8 mouse cellular contexts compared by ENCODE assay signal in genomic region chr3:96197129-96197749, GRCm38 (mm10). TPM values are rescaled to one million over a fixed set of nuclear protein-coding genes. Genes with fewer than 3 reads are reported as not detected.
A peak's percentile ranks its signal among the peaks of the same experiment; 100 is the strongest.
DNase-seq lines count a peak whose midpoint lies in the region; ATAC-seq lines count a peak whose summit lies in the region.

No protein-coding gene starts in this region.

- peak overlapping the region; percentile 97 for H3K27ac ChIP-seq in intestine, embryonic 14.5 days (ENCODE audit: low read depth)

- peak; percentile 93 for DNase-seq in adrenal gland, adult 2 months
- DNase-seq in embryo, embryonic 11 days: peak; percentile 96
- peak; percentile 87 for DNase-seq in gastrocnemius, postnatal 14 days
- DNase-seq in intestine, embryonic 14.5 days (ENCODE audit: low spot score): peak; percentile 89
- DNase-seq in left cerebral cortex, postnatal 10 days (ENCODE audit: extremely low spot score in 1 of 2, low spot score in 2 of 2): peak; percentile 91 to 92
- DNase-seq in right cerebral cortex, postnatal 25 days: peak; percentile 92
- peak; percentile 81 to 90 for DNase-seq in urinary bladder, postnatal 36 days (ENCODE audit: low spot score in 2 of 2)

- peaks cover 12% of the 10 kb centered on the region for H3K4me1 ChIP-seq in intestine, embryonic 14.5 days (replicated peaks; ENCODE audit: control insufficient read depth, insufficient read depth, low read length)

- H3K9ac ChIP-seq in intestine, embryonic 14.5 days (ENCODE audit: low read length): peak overlapping the region; percentile 93

- peak overlapping the region; percentile 88 for H3K4me2 ChIP-seq in intestine, embryonic 14.5 days (ENCODE audit: low read length)

- intact Hi-C loops in gastrocnemius, postnatal 14 days (cut with DNase I; ENCODE audit: low total_unique reads): no loop called here
- intact Hi-C loops in left cerebral cortex, postnatal 10 days (cut with DNase I): no loop called here

- WGBS in intestine, embryonic 14.5 days: under 1% methylated on average over 50 of the region's 50 CpGs

- H3K27me3 ChIP-seq in intestine, embryonic 14.5 days (replicated peaks; ENCODE audit: control insufficient read depth, insufficient read depth, low read length): no peaks in the 10 kb centered on the region

- peak overlapping the region; percentile 68 for H3K4me3 ChIP-seq in intestine, embryonic 14.5 days (ENCODE audit: low read depth, low read length)

- H3K36me3 ChIP-seq in intestine, embryonic 14.5 days (ENCODE audit: control insufficient read depth, insufficient read depth, low read length): no peaks in the 10 kb centered on the region

- ATAC-seq in intestine, embryonic 14.5 days (replicated peaks; ENCODE audit: low FRiP score, low TSS enrichment, low read depth): peak; percentile 91
- ATAC-seq in megakaryocyte progenitor cell, adult 5-6 weeks (replicated peaks; ENCODE audit: poor library complexity): peak; percentile 77

- no peaks in the 10 kb centered on the region for H3K9me3 ChIP-seq in intestine, embryonic 14.5 days (ENCODE audit: control insufficient read depth, low read length)

RNA-seq across cellular contexts. Expression of gene Sv2a, which starts 16.3 kb away (rescaled TPM):
- 10 to 100 TPM in 1 of 2 experiments, 1 to 10 TPM in 1; 5.7 to 14.1 TPM for total RNA-seq in adrenal gland, adult 2 months (2021)
- 3.3 and 3.6 TPM in 2 replicates for polyA plus RNA-seq in adrenal gland, adult 2 months (2012; rRNA removed)
- 1 to 10 TPM; 1.8 to 4.0 TPM for total RNA-seq in gastrocnemius, postnatal 14 days (2021)
- polyA plus RNA-seq in intestine, embryonic 14.5 days (2014; fragmentation: Nextera tagmentation; extraction: Ambion mirVana): 6.5 and 8.3 TPM in 2 replicates
- 100 to 1,000 TPM; 404 to 435 TPM for total RNA-seq in left cerebral cortex, postnatal 10 days (2021)
- 0.34 and 0.49 TPM in 2 replicates for total RNA-seq in megakaryocyte progenitor cell, adult 5-6 weeks (2015)
- 0.21 and 0.51 TPM in 2 replicates for total RNA-seq in megakaryocyte progenitor cell, adult 5-6 weeks (2017)

RNA-seq across cellular contexts. Expression of gene Bola1, which starts 22.3 kb away (rescaled TPM):
- total RNA-seq in adrenal gland, adult 2 months (2021): 10 to 100 TPM; 29.6 to 38.9 TPM
- 95.5 and 96.5 TPM in 2 replicates for polyA plus RNA-seq in adrenal gland, adult 2 months (2012; rRNA removed)
- total RNA-seq in gastrocnemius, postnatal 14 days (2021): 10 to 100 TPM; 26.4 to 27.7 TPM
- 74.2 and 79.5 TPM in 2 replicates for polyA plus RNA-seq in intestine, embryonic 14.5 days (2014; fragmentation: Nextera tagmentation; extraction: Ambion mirVana)
- 10 to 100 TPM; 19.3 to 22.2 TPM for total RNA-seq in left cerebral cortex, postnatal 10 days (2021)
- 29.1 and 34.3 TPM in 2 replicates for total RNA-seq in megakaryocyte progenitor cell, adult 5-6 weeks (2015)
- 42.9 and 50.4 TPM in 2 replicates for total RNA-seq in megakaryocyte progenitor cell, adult 5-6 weeks (2017)

RNA-seq across cellular contexts. Expression of gene Hist2h2ab, which starts 22.4 kb away (rescaled TPM):
- 1 to 10 TPM; 3.1 to 8.3 TPM for total RNA-seq in adrenal gland, adult 2 months (2021)
- 0.93 and 4.7 TPM in 2 replicates for polyA plus RNA-seq in adrenal gland, adult 2 months (2012; rRNA removed)
- 1 to 10 TPM; 3.4 to 7.1 TPM for total RNA-seq in gastrocnemius, postnatal 14 days (2021)
- polyA plus RNA-seq in intestine, embryonic 14.5 days (2014; fragmentation: Nextera tagmentation; extraction: Ambion mirVana): 0.74 and 1.3 TPM in 2 replicates
- 10 to 100 TPM; 13.8 to 16.7 TPM for total RNA-seq in left cerebral cortex, postnatal 10 days (2021)
- 5.7 and 9.1 TPM in 2 replicates for total RNA-seq in megakaryocyte progenitor cell, adult 5-6 weeks (2015)
- total RNA-seq in megakaryocyte progenitor cell, adult 5-6 weeks (2017): 113 and 300 TPM in 2 replicates

RNA-seq across cellular contexts. Expression of gene Hist2h2ac, which starts 23.4 kb away (rescaled TPM):
- total RNA-seq in adrenal gland, adult 2 months (2021): 10 to 100 TPM; 41.3 to 58.9 TPM
- 5.1 TPM in 2 replicates for polyA plus RNA-seq in adrenal gland, adult 2 months (2012; rRNA removed)
- 10 to 100 TPM; 33.7 to 41.7 TPM for total RNA-seq in gastrocnemius, postnatal 14 days (2021)
- polyA plus RNA-seq in intestine, embryonic 14.5 days (2014; fragmentation: Nextera tagmentation; extraction: Ambion mirVana): 7.9 and 9.7 TPM in 2 replicates
- total RNA-seq in left cerebral cortex, postnatal 10 days (2021): 10 to 100 TPM; 34.2 to 37.9 TPM
- 42.3 and 43.4 TPM in 2 replicates for total RNA-seq in megakaryocyte progenitor cell, adult 5-6 weeks (2015)
- 3,711 and 3,907 TPM in 2 replicates for total RNA-seq in megakaryocyte progenitor cell, adult 5-6 weeks (2017)

RNA-seq across cellular contexts. Expression of gene Hist2h2be, which starts 23.7 kb away (rescaled TPM):
- 10 to 100 TPM; 15.6 to 23.5 TPM for total RNA-seq in adrenal gland, adult 2 months (2021)
- 6.1 and 6.4 TPM in 2 replicates for polyA plus RNA-seq in adrenal gland, adult 2 months (2012; rRNA removed)
- total RNA-seq in gastrocnemius, postnatal 14 days (2021): 1 to 10 TPM; 4.3 to 4.4 TPM
- 7.3 and 7.6 TPM in 2 replicates for polyA plus RNA-seq in intestine, embryonic 14.5 days (2014; fragmentation: Nextera tagmentation; extraction: Ambion mirVana)
- 1 to 10 TPM; 2.9 to 3.0 TPM for total RNA-seq in left cerebral cortex, postnatal 10 days (2021)
- 5.4 and 5.9 TPM in 2 replicates for total RNA-seq in megakaryocyte progenitor cell, adult 5-6 weeks (2015)
- 6.6 and 8.0 TPM in 2 replicates for total RNA-seq in megakaryocyte progenitor cell, adult 5-6 weeks (2017)

Comparison
In these comparisons a context has a peak if more than half of its experiments do, and no peak if none do; other contexts are left out.
1. Peak in every context shown above with its lines: DNase-seq, ATAC-seq, H3K4me3 ChIP-seq and H3K27ac ChIP-seq.
2. RNA of gene Sv2a, which starts 16.3 kb away (total RNA-seq): 404 to 435 TPM in left cerebral cortex, postnatal 10 days; 5.7 to 14.1 TPM in adrenal gland, adult 2 months, 1.8 to 4.0 TPM in gastrocnemius, postnatal 14 days and 0.21 to 0.51 TPM in megakaryocyte progenitor cell, adult 5-6 weeks; every median in the first group is over 10 times any median in the second.